Mouse (Mus musculus): ENCODE results near the gene Dnah12.

GRCm38 (mm10) chr14:26670964-26671363 is 22.1 kb upstream of the Dnah12 start:
- TF ChIP-seq CTCF (IDR thresholded peaks at IDR 0.05; ENCODE audit: extremely low read depth, insufficient read length, insufficient replicate concordance, low read depth, low read length), result no peak
- no peak for TF ChIP-seq POLR2A (IDR thresholded peaks at IDR 0.05; ENCODE audit: low read depth, low read length)

Data from small intestine, adult 2 months (tissue).